Mouse (Mus musculus) liver, embryonic 14.5 days (tissue): ENCODE data around the gene Cd300ld3.

ENCODE experiments used
- CTCF ChIP-seq: IDR thresholded peaks from 2 replicates; pipeline ENCODE4 v1.5.1; 2016; ENCODE audit warnings: antibody characterized with exemption, low read depth, control low read depth
- EP300 ChIP-seq: IDR thresholded peaks from 2 replicates; pipeline ENCODE4 v1.6.1; 2016; ENCODE audit warnings: antibody characterized with exemption, low read depth

- TF ChIP-seq CTCF: no peak
- TF ChIP-seq EP300: no peak
Measured at GRCm38 (mm10) chr11:115084595-115084994, 36.4 kb upstream of the Cd300ld3 start.
